Mouse (Mus musculus) megakaryocyte-erythroid progenitor cell, adult 5-6 weeks (primary cell): ENCODE results near the gene Gse1. TPM values are rescaled to one million over a fixed set of nuclear protein-coding genes. Genes with fewer than 3 reads are reported as not detected.

Experiments
- ATAC-seq: replicated peaks from 2 replicates; pipeline ENCODE4 v1.8.0; 2016; ENCODE audit warnings: mild to moderate bottlenecking, inconsistent platforms; ENCODE audit not compliant: severe bottlenecking, poor library complexity, low FRiP score, low TSS enrichment
- total RNA-seq, 2 experiments: library from RNA; stranded (forward) in 1 of 2; stranded (reverse) in 1 of 2; fragments of 200-1000, 215-1000 nt in 1 of 2; fragments of >200 nt in 1 of 2; fragmentation: Nextera tagmentation in 1 of 2; gene quantifications; 2 replicates each; pipeline ENCODE4 v1.2.3; 2014 to 2017

The Gse1 gene
- total RNA-seq, 2 experiments from 2014 or later, result 27.2 to 80.6 TPM

- ATAC-seq, result no peak
These were observed 392.2 kb downstream of the Gse1 start for GRCm38 (mm10) chr8:120620441-120620840.

GRCm38 (mm10) chr8:120622161-120622560 is 393.9 kb downstream of the Gse1 start:
- no peak for ATAC-seq

- peak; percentile 41; the same call in 1 of the 2 replicates for ATAC-seq
These were observed 395.4 kb downstream of the Gse1 start for GRCm38 (mm10) chr8:120623608-120624007.

GRCm38 (mm10) chr8:120626461-120626860 is 398.2 kb downstream of the Gse1 start:
- ATAC-seq, result no peak

- no peak for ATAC-seq
These were observed 399.0 kb downstream of the Gse1 start for GRCm38 (mm10) chr8:120627298-120627697.

GRCm38 (mm10) chr8:120630031-120630430 is 401.8 kb downstream of the Gse1 start:
- ATAC-seq, result no peak

- ATAC-seq, result no peak
These were observed 402.6 kb downstream of the Gse1 start for GRCm38 (mm10) chr8:120630848-120631247.

Other genes starting within 250 kb of the Gse1 start
- 0.47 TPM in 1 of 2 replicates, not detected in the other for gene Crispld2, start 236.0 kb upstream of the Gse1 start, total RNA-seq (2014; fragmentation: Nextera tagmentation)
- not detected in 2 replicates for gene Crispld2, start 236.0 kb upstream of the Gse1 start, total RNA-seq (2017)
- gene Zdhhc7, start 127.0 kb upstream of the Gse1 start, total RNA-seq (2014; fragmentation: Nextera tagmentation), result 27.4 and 30.4 TPM in 2 replicates
- 9.2 and 12.9 TPM in 2 replicates for gene Zdhhc7, start 127.0 kb upstream of the Gse1 start, total RNA-seq (2017)
- 0.07 TPM in 1 of 2 replicates, not detected in the other for gene 6430548M08Rik, start 114.3 kb upstream of the Gse1 start, total RNA-seq (2014; fragmentation: Nextera tagmentation)
- 0.15 and 0.56 TPM in 2 replicates for gene 6430548M08Rik, start 114.3 kb upstream of the Gse1 start, total RNA-seq (2017)
- gene Fam92b, start 51.0 kb upstream of the Gse1 start, total RNA-seq (2014; fragmentation: Nextera tagmentation), result not detected in 2 replicates
- not detected in 2 replicates for gene Fam92b, start 51.0 kb upstream of the Gse1 start, total RNA-seq (2017)